Mouse (Mus musculus) MEL-GATA-1-ER (cell line): Measurements from ENCODE around the gene Cyp2d40.
"Not testable (repeated sequence)": the region's sequence is repeated elsewhere in the genome, so short reads cannot be mapped to it uniquely, and the experiment has no call there.

Experiments
- DNase-seq: peaks from one replicate; pipeline ENCODE4 v3.0.0-alpha.2; 2012; ENCODE audit warnings: low read depth; ENCODE audit errors: extremely low read depth

The Cyp2d40 gene

DNA sequence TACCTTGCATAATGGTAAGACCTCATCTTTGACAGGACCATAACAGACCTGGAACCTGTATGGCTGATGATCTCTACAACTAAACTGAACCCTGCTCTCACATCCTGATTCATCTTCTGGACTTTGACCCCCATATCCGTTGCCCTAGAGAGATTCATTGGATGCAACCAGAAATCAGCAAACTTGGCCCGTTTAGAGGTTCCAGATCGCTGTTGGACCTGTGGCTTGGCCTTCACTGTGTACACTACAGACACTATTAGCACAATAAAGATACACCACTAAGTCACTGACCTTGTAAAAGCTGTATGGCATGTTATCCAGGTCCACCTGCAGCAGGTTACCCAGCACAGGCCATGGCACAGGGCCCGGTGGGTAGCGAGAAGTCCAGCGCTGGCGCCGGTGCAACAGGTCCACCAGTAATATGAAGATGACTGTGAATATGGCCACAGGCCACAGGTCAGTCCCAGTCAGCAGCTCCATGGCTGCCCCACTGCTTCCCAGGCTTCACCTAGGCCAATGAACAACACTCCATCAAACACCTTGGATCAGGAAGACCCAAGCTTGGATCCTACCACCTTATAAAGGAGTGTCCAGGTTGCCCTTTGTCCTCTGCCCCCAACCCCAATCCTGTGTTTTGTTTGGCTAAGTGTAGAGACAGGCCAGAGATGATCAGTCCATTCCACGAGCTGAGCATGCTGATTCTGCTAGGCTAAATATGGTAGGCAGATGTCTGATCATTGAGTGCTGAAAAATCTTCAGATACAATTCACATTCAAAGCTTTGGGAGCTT lies at the start of gene Cyp2d40:
Gene Cyp2d40, minus strand, starts transcription at position 553 of the 790 bp plus-strand sequence.
- DNase-seq: no peak

GRCm38 (mm10) chr15:82810556-82810955 lies 46.6 kb upstream of the Cyp2d40 start:
- DNase-seq: peak; percentile 93

GRCm38 (mm10) chr15:82809511-82809910 lies 45.5 kb upstream of the Cyp2d40 start:
- DNase-seq: peak; percentile 20

DNA sequence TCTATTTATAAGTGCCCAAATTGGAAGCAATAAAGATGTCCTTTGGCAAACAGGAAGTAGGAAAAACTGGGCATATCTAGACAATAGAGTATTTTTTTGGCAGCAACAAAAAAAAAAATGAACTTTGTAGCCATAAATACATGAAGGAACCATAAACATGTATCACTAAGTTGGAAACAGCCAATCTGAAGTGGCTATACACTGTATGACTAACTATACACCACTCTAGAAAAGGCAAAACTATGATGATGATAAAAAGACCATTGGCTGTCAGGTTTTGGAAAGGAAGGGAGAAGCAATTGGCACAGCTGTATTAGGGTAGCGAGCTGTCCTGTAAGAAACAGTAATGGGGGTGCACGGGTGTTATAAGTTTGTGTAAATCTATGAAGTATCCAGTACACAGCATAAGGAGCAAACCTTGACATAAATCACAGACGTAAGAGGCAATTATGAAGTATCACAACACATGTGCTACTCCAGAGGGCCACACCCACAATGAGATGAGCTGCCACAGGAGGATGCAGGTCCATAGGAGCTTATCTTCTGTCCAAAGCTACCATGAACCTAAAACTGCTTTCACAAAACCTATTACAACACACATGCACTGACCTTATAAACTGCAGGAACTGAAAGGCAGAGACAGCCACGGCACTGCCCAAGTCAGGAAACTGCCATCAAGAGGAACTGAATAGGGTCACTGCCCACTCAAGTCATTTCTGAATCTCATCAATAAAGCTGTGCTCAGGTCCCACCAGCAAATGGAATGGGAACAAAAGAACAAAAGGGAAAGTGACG lies 43.2 kb upstream of the Cyp2d40 start:
- DNase-seq: no peak

GRCm38 (mm10) chr15:82804708-82805639 lies 41.0 kb upstream of the Cyp2d40 start:
- peak; percentile 52 for DNase-seq

- no peak for DNase-seq
Observed at GRCm38 (mm10) chr15:82795936-82796440, 32.0 kb upstream of the Cyp2d40 start.

- no peak for DNase-seq
Observed at GRCm38 (mm10) chr15:82794277-82794676, 30.3 kb upstream of the Cyp2d40 start, which contains the start of gene Cyp2d26. Gene Cyp2d26 (minus strand): TSS chr15:82794294.

GRCm38 (mm10) chr15:82793868-82794267 lies 29.9 kb upstream of the Cyp2d40 start:
- DNase-seq: no peak

- DNase-seq: no peak
Observed at GRCm38 (mm10) chr15:82793454-82793853, 29.5 kb upstream of the Cyp2d40 start.

DNA sequence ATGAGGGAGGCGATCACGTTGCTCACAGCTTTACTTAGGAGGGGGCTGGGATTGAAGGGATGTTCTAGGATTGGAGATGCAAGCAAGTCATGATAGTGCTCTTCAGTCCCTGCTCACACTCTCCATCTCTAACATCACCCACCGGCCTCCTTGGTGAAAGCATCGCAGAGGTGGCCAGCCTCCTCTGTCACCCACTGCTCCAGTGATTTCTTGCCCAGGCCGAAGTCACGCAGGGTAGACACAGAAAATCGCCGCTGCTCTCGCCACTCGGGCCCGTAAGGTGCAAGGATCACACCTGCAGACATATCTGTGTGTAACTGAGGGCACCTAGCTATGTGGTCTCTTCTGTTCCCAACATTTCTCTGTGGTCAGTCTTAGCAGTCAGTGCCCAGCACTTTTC lies 28.6 kb upstream of the Cyp2d40 start:
- DNase-seq: no peak

GRCm38 (mm10) chr15:82784581-82784980 lies 20.6 kb upstream of the Cyp2d40 start:
- DNase-seq: no peak

GRCm38 (mm10) chr15:82783800-82784199 lies 19.8 kb upstream of the Cyp2d40 start:
- DNase-seq: no peak

GRCm38 (mm10) chr15:82777856-82778255 lies 13.9 kb upstream of the Cyp2d40 start:
- not testable (repeated sequence) for DNase-seq

- DNase-seq: no peak
Observed at GRCm38 (mm10) chr15:82765943-82766342, 2.0 kb upstream of the Cyp2d40 start.

GRCm38 (mm10) chr15:82764881-82765280 lies 898 bp upstream of the Cyp2d40 start:
- no peak for DNase-seq

- no peak for DNase-seq
Observed at GRCm38 (mm10) chr15:82748141-82748540, 15.8 kb downstream of the Cyp2d40 start.

- no peak for DNase-seq
Observed at GRCm38 (mm10) chr15:82747516-82747915, 16.5 kb downstream of the Cyp2d40 start.

GRCm38 (mm10) chr15:82733331-82733925 lies 30.6 kb downstream of the Cyp2d40 start:
- not testable (repeated sequence) for DNase-seq
